Mouse (Mus musculus): ENCODE measurements around the gene Msgn1.

Gene Msgn1

DNA sequence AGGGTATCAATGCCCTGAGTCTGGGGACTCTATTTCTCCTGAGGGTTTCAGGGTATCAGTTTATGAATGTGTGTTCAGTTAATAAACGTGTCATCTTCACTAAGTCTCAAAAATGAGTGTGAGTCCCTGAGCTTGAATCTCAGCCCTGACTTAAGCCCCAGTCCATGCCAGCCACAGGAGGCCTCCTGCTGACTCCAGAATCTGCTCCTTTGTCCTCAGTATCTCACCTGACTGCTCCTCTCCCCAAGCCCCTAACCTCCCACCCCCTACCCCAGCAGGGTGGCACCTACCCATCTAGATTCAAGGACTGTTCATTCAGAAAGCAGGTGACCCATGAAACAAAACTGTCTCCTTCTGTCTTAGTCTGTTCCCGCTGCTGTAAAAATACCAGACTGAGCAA, 10.2 kb downstream of the Msgn1 start:
- no peak for DNase-seq (ENCODE audit: low read depth, low spot score)

DNA sequence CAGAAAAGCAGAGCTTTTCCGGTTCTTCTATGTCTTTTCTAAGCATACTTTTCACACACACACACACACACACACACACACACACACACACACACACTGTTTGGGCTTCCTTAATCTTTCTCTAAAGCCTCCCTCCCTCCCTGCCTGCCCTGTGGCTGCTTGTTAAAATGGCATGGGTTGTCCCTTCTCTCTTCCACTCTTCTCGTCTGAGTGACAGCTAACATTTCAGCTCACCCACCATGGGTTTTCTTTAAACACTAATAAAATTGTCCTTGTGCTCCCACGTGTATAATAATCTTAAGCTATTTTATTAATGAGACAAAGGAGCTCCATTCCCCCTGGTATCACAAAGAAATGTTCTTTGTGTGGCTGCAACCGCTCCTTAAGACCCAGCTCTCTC, 10.7 kb downstream of the Msgn1 start:
- DNase-seq (ENCODE audit: low read depth, low spot score): no peak

DNA sequence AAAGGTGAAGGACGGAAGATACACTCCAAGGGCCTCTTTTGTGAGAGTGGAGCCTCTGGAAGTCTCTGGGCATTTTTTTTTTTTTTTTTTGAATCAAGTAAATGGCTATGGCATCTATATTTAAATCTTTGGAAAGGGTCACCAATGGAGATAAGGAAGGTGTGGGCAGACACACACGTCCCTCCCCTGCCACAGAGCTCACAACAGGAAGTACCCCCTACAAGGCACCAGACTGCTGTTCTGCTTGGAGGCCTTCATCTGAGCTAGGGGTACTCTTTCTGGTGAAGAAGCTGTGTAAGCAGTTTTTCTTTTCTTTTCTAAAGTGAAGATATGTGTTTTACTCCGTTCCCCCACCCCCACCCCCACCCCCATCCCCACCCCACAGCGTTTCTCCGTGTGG, 11.9 kb downstream of the Msgn1 start:
- no peak for DNase-seq (ENCODE audit: low read depth, low spot score)

DNA sequence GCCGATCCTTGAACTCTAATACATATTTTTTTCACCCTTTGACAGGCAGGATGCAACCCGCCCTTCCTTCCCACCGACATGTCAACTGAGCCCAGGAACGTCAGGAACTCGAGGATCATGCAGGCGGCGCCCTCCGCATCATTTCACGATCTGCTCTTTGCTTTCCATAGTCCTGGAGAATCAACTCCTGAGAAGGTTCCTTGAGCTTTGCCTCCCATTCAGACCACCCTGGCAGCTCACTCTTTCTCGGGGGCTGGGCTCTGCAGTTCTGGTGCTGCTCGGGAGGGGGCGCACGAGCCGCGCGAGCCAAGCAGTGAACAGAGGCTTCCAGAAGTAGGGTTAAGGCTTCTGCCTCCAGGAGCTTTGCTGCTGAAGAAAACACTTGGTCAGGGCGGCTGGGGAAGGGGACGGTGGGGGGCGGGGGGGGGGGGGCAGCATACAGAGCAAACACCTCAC, 12.6 kb downstream of the Msgn1 start:
- DNase-seq (ENCODE audit: low read depth, low spot score): peak; percentile 27

DNA sequence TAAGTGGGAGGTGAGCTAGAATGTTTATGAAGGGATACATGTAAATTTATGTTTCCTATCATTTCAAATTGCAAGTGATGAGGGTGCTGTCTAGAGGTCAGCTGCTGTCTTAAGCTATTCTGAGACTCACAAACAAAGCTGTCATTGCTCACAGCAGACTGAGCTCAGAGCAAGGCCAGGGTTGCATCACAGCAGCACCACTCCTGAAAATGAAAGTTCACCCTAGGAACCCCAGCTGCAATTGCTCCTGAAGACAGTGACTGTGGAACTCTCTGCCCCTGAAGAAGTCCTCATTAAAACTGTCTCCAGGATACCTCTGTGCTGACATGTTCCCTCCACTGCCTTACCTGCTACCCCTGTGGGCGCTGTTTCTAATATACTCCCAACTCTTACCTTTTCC, 13.7 kb downstream of the Msgn1 start:
- no peak for DNase-seq (ENCODE audit: low read depth, low spot score)

DNA sequence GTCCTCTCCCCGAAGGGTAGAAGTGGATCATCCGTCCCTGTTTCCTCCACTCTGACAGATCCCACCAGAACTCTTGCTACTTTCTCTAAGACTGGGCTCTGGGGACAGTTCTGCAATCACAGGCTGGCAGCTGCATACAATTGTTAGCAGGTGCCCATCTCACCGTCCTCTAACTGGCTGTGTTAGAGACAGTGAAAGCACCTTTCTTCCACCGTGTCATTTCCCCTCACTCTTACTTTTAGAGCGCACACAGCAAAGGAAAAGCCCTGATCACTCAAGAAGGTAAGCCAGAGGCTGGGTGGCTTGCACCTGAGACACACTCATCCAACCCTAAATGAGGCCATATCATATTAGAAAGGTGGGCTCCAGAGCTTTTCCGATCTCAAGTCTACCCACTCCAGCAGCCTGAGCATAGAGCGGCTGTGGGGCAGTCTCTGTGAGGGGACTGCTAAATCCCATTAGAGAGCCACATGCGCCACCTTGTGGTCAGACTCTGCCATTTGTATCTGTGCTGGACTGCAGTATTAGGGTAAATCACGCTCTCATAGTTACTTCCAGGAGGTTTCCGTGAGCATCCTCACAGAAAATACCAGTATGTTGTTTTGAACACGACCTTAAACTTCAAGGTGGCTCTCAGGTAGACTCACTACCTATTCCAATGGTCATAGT, 30.2 kb downstream of the Msgn1 start:
- peak; percentile 71 for DNase-seq (ENCODE audit: low read depth, low spot score)

DNA sequence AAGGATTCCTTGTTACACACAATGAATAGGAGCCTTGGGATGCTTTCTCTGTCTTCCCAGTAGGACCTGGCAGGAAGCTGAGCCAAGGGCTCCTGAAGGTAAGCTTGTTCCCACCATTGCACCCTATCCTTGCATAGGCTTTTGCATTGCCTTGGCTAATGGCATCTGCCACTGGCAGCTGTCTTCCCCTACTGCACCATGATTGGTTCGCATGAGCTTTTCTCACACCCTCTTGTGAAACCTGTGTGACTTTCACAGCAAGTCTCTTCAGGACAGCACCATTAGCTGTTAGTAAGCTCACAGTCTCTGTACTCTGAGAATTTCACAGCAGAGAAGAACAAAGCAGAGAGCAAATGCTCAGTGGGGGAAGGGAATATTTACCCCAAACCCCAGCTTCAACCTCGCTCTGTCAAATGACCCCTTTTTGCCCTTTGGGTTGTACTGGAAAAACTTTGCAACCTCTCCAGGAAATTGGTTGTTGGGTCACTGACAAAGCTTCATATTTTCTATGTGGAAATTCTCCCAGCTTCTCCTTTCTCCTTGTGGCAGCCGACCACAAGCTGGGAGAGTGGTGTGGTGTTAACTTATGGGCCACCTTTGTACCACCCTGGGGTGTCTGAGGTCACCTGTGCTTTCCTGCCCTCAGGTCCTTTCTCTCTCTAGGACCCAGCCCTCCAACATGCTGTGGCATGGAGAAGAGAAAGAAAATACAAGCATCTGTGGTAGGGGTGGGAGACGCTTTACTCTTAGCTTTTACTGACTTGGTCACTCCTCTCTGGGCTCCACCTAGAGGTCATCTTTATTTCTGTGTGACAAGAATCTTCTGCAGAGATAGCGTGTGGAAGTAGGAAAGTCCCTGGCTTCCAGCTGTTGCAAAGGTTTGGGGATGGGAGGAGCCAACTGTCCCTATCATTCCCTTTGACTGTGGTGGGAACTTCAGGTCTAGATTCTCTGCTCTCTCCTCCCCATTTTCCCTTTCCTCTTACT, 31.1 kb downstream of the Msgn1 start:
- no peak for DNase-seq (ENCODE audit: low read depth, low spot score)

DNA sequence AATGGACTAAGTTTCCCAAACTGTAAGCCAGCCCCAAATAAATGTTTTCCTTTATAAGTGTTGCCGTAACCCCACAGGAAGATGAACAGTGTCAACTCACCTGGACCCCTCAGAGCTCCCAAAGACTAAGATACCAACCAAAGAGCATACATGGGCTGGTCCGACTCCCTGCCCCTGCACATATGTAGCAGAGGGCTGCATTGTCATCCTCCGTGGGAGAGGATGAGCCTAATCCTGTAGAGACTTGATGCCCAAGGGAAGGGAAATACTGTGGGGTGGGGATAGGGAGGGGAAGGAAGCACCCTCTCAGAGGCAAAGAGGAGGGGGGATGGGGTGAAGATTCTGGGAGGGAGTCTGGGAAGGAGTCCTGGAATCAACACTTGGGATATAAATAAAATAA, 50.1 kb downstream of the Msgn1 start:
- no peak for DNase-seq (ENCODE audit: low read depth, low spot score)
